Mouse (Mus musculus) midbrain, embryonic 14.5 days (tissue): ENCODE measurements around the gene Csf1. TPM values are rescaled to one million over a fixed set of nuclear protein-coding genes. Genes with fewer than 3 reads are reported as not detected.
A peak's percentile ranks its signal among the peaks of the same experiment; 100 is the strongest.

Experiments
- ATAC-seq: fragments of 200-750 bp; cut with Nextera tagmentation; 2 replicates; pipeline ENCODE4 v1.8.0; 2017; ENCODE audit warnings: moderate number of reproducible peaks, moderate library complexity; ENCODE audit not compliant: low FRiP score, low TSS enrichment
- DNase-seq: peaks from one replicate; pipeline ENCODE4 v3.0.0-alpha.2; 2015
- H3K27ac ChIP-seq: fragments of 300-500 bp; sonication (generic); replicated peaks from 2 replicates; pipeline ENCODE4 v1.5.1; 2014; ENCODE audit warnings: mild to moderate bottlenecking, low read depth, low read length, moderate library complexity
- H3K27me3 ChIP-seq: fragments of 300-500 bp; sonication (generic); 2 replicates; pipeline ENCODE4 v1.6.1; 2014; ENCODE audit warnings: low read length, control low read depth, mixed read lengths; ENCODE audit not compliant: control insufficient read depth, insufficient read depth
- H3K36me3 ChIP-seq: fragments of 300-500 bp; sonication (generic); 2 replicates; pipeline ENCODE4 v1.6.1; 2014; ENCODE audit warnings: low read length, control low read depth; ENCODE audit not compliant: control insufficient read depth, insufficient read depth
- H3K4me1 ChIP-seq: fragments of 300-500 bp; sonication (generic); 2 replicates; pipeline ENCODE4 v1.6.1; 2014; ENCODE audit warnings: mild to moderate bottlenecking, antibody characterized with exemption, low read length, control low read depth; ENCODE audit not compliant: control insufficient read depth, insufficient read depth
- H3K4me2 ChIP-seq: fragments of 300-500 bp; sonication (generic); 2 replicates; pipeline ENCODE4 v1.6.1; 2014; ENCODE audit warnings: mild to moderate bottlenecking, low read length, moderate library complexity
- H3K4me3 ChIP-seq: fragments of 300-500 bp; sonication (generic); replicated peaks from 2 replicates; pipeline ENCODE4 v1.5.1; 2014; ENCODE audit warnings: low read depth, low read length
- H3K9ac ChIP-seq: fragments of 300-500 bp; sonication (generic); replicated peaks from 2 replicates; pipeline ENCODE4 v1.6.1; 2014; ENCODE audit warnings: mild to moderate bottlenecking, low read length, moderate library complexity
- H3K9me3 ChIP-seq: fragments of 300-500 bp; sonication (generic); 2 replicates; pipeline ENCODE4 v1.6.1; 2016; ENCODE audit warnings: low read length, control low read depth, mixed read lengths; ENCODE audit not compliant: control insufficient read depth
- WGBS: fragments of 180-500 bp; shearing (Covaris S2); extraction: QIAGEN DNeasy Blood & Tissue Kit; methylation state at CpG from one replicate; pipeline ENCODE4 v1.1.7; 2014; 5-methylcytosine and 5-hydroxymethylcytosine counted together
- polyA plus RNA-seq: library from polyadenylated mRNA; unstranded; fragments of >200 nt; fragmentation: Nextera tagmentation; extraction: Ambion mirVana; gene quantifications from 2 replicates; pipeline ENCODE4 v1.2.1, GENCODE M21; 2014

Gene Csf1
- polyA plus RNA-seq, 1 experiment from 2014 or later, result 7.6 TPM

GRCm38 (mm10) chr3:107695219-107695947 lies 64.9 kb downstream of the Csf1 start:
- 4% methylated on average over 16 of the region's 16 CpGs for WGBS

GRCm38 (mm10) chr3:107694256-107694900 lies 65.9 kb downstream of the Csf1 start:
- Histone ChIP-seq H3K4me2 (peak overlapping the region; percentile 73), H3K9ac (peak overlapping the region; percentile 96), H3K9me3 (no peaks in the 10 kb centered on the region), H3K27ac (no peak overlapping the region), H3K4me3 (peak overlapping the region; percentile 88), H3K27me3 (no peaks in the 10 kb centered on the region), H3K36me3 (no peaks in the 10 kb centered on the region), H3K4me1 (peaks cover 43% of the 10 kb centered on the region)
- WGBS, result 72% methylated on average over 2 of the region's 2 CpGs
- ATAC-seq (no peak), DNase-seq (no peak)

More at GRCm38 (mm10) chr3:107695219-107695947, 64.9 kb downstream of the Csf1 start:
- DNase-seq (peak; percentile 50), ATAC-seq (no peak)
- peak overlapping the region; percentile 88 for H3K4me3 ChIP-seq
- peak overlapping the region; percentile 93 for H3K27ac ChIP-seq
- no peaks in the 10 kb centered on the region for H3K9me3 ChIP-seq
- H3K36me3 ChIP-seq, result no peaks in the 10 kb centered on the region
- H3K4me1 ChIP-seq, result peaks cover 39% of the 10 kb centered on the region
- H3K4me2 ChIP-seq, result peak overlapping the region; percentile 73
- H3K27me3 ChIP-seq, result no peaks in the 10 kb centered on the region
- peak overlapping the region; percentile 96 for H3K9ac ChIP-seq

Other genes with a start within 250 kb of the Csf1 start
- gene Slc6a17, start 242.5 kb downstream of the Csf1 start, polyA plus RNA-seq, result 12.3 and 20.4 TPM in 2 replicates
- not detected in 2 replicates for gene Ubl4b, start 205.4 kb downstream of the Csf1 start, polyA plus RNA-seq
- 0.74 TPM in 1 of 2 replicates, not detected in the other for gene Alx3, start 165.4 kb downstream of the Csf1 start, polyA plus RNA-seq
- gene Gm10961, start 129.1 kb downstream of the Csf1 start, polyA plus RNA-seq, result not detected in 2 replicates
- 154 and 189 TPM in 2 replicates for gene Strip1, start 128.8 kb downstream of the Csf1 start, polyA plus RNA-seq
- gene Ahcyl1, start 63.9 kb downstream of the Csf1 start, polyA plus RNA-seq, result 127 and 142 TPM in 2 replicates
- gene Eps8l3, start 116.8 kb upstream of the Csf1 start, polyA plus RNA-seq, result not detected in 2 replicates
- 245 and 277 TPM in 2 replicates for gene Gstm5, start 135.4 kb upstream of the Csf1 start, polyA plus RNA-seq
- 83.0 and 85.0 TPM in 2 replicates for gene Gstm7, start 171.3 kb upstream of the Csf1 start, polyA plus RNA-seq
- 13.3 and 14.4 TPM in 2 replicates for gene Gstm6, start 183.3 kb upstream of the Csf1 start, polyA plus RNA-seq
- gene Gstm3, start 208.8 kb upstream of the Csf1 start, polyA plus RNA-seq, result not detected in 2 replicates
- gene Gstm2, start 226.0 kb upstream of the Csf1 start, polyA plus RNA-seq, result 1.4 and 6.2 TPM in 2 replicates